Mouse (Mus musculus) CH12.LX (cell line): ENCODE measurements around the gene Nlrp10.

Source experiments
- BHLHE40 ChIP-seq: IDR thresholded peaks from 2 replicates; pipeline ENCODE4 v1.6.1; 2011; ENCODE audit warnings: mild to moderate bottlenecking, low read depth, low read length, improper control_type of control experiment
- CTCF ChIP-seq, 2 experiments: IDR thresholded peaks in 1 of 2; conservative IDR thresholded peaks in 1 of 2; 2 replicates each; pipeline ENCODE4 v1.5.1; 2011 to 2012; ENCODE audit warnings: low read depth in 2 of 2, low read length in 2 of 2, improper control_type of control experiment in 1 of 2, inconsistent platforms in 1 of 2, mild to moderate bottlenecking in 1 of 2, moderate library complexity in 1 of 2
- E2F4 ChIP-seq: IDR thresholded peaks from 2 replicates; pipeline ENCODE4 v1.6.1; 2011; ENCODE audit warnings: low read depth, low read length, improper control_type of control experiment; ENCODE audit not compliant: insufficient replicate concordance
- EP300 ChIP-seq: IDR thresholded peaks from 2 replicates; pipeline ENCODE4 v1.6.1; 2011; ENCODE audit warnings: low read length, improper control_type of control experiment
- GABPA ChIP-seq: IDR thresholded peaks from 2 replicates; pipeline ENCODE4 v1.6.1; 2012; ENCODE audit warnings: low read depth, low read length, improper control_type of control experiment, inconsistent platforms; ENCODE audit not compliant: insufficient replicate concordance
- HCFC1 ChIP-seq: IDR thresholded peaks from 2 replicates; pipeline ENCODE4 v1.6.1; 2012; ENCODE audit warnings: low read depth, mild to moderate bottlenecking, inconsistent platforms, low read length, improper control_type of control experiment
- MAX ChIP-seq: IDR thresholded peaks from 2 replicates; pipeline ENCODE4 v1.6.1; 2011; ENCODE audit warnings: low read length, improper control_type of control experiment
- NELFE ChIP-seq: IDR thresholded peaks from 2 replicates; pipeline ENCODE4 v1.6.1; 2011; ENCODE audit warnings: low read depth, low read length, improper control_type of control experiment
- POLR2A ChIP-seq: IDR thresholded peaks from 2 replicates; pipeline ENCODE4 v1.6.1; 2011; ENCODE audit warnings: low read depth, mild to moderate bottlenecking, improper control_type of control experiment, low read length
- POLR2AphosphoS2 ChIP-seq: IDR thresholded peaks from 2 replicates; pipeline ENCODE4 v1.6.1; 2011; ENCODE audit warnings: low read depth, low read length, improper control_type of control experiment
- ZC3H11A ChIP-seq: IDR thresholded peaks from 2 replicates; pipeline ENCODE4 v1.6.1; 2012; ENCODE audit warnings: low read depth, mild to moderate bottlenecking, inconsistent platforms, low read length, improper control_type of control experiment
- ZNF384 ChIP-seq: IDR thresholded peaks from 2 replicates; pipeline ENCODE4 v1.6.1; 2012; ENCODE audit warnings: low read depth, low read length, improper control_type of control experiment, inconsistent platforms

- TF ChIP-seq CTCF (conservative IDR thresholded peaks at IDR 0.05 in 1 of 2, IDR thresholded peaks at IDR 0.05 in 1 of 2; ENCODE audit: low read depth in 2 of 2, low read length in 2 of 2), result no peak
- no peak for TF ChIP-seq ZNF384
- TF ChIP-seq MAX, result no peak
- no peak for TF ChIP-seq POLR2AphosphoS2
- TF ChIP-seq NELFE, result no peak
- TF ChIP-seq POLR2A, result no peak
- TF ChIP-seq HCFC1, result no peak
- TF ChIP-seq GABPA, result no peak
- TF ChIP-seq ZC3H11A, result no peak
- TF ChIP-seq BHLHE40, result no peak
- no peak for TF ChIP-seq EP300
- no peak for TF ChIP-seq E2F4
These were observed 4.9 kb upstream of the Nlrp10 start for GRCm38 (mm10) chr7:108934836-108935235.
